Comparison of ENCODE assay signal across 22 mouse cellular contexts in the genomic region with DNA sequence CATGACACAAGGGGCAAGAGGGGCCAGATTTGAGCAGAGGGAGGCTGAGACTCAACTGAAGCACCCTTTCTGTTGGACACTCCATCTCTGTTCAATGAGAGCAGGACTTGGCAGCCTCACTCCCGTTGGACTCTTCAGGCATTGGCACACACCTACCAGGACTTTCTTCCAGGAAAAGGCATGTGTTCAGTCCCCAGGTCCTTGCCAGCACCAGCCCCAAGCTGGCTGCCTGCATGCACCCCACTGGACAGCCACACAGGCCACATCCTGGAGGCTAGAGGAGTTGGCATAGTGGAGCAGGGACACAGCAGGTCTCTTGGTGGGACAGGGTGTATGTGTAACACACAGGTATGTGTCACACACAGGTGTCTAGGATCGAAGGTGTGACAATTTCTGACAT. TPM values are rescaled to one million over a fixed set of nuclear protein-coding genes. Genes with fewer than 3 reads are reported as not detected.
DNase-seq lines count a peak whose midpoint lies in the region; ATAC-seq and TF ChIP-seq lines count a peak whose summit lies in the region.
"Had no signal": no experiment of that assay in that cellular context is flagged by ENCODE, and none has a peak within 500 bp of the region (broad histone marks: within the 10 kb centered on the region; RNA-seq: fewer than 3 reads in every experiment).

No protein-coding gene starts in this region.

- no peak overlapping the region for H3K27ac ChIP-seq in hindbrain, postnatal 0 days
- no peak overlapping the region for H3K27ac ChIP-seq in hindbrain, embryonic 14.5 days
- H3K27ac ChIP-seq: liver, embryonic 13.5 days; midbrain, embryonic 15.5 days had no signal

- H3K4me1 ChIP-seq in hindbrain, postnatal 0 days (ENCODE audit: insufficient read depth, low read length) = peaks cover 7% of the 10 kb centered on the region; the same call in 1 of the 2 replicates
- H3K4me1 ChIP-seq in hindbrain, embryonic 14.5 days (replicated peaks; ENCODE audit: control insufficient read depth, insufficient read depth, low read length) = peaks cover 18% of the 10 kb centered on the region; the same call in 1 of the 2 replicates
- H3K4me1 ChIP-seq: liver, embryonic 13.5 days had no signal

- no peaks in the 10 kb centered on the region for H3K9me3 ChIP-seq in hindbrain, postnatal 0 days (ENCODE audit: low read length)
- no peaks in the 10 kb centered on the region for H3K9me3 ChIP-seq in hindbrain, embryonic 14.5 days (ENCODE audit: control insufficient read depth, low read length)
- H3K9me3 ChIP-seq: hindbrain, embryonic 10.5 days; limb, embryonic 13.5 days; liver, embryonic 13.5 days; midbrain, embryonic 15.5 days had no signal

- WGBS in hindbrain, postnatal 0 days = 72% methylated on average over 2 of the region's 2 CpGs
- 79% methylated on average over 2 of the region's 2 CpGs for WGBS in hindbrain, embryonic 14.5 days

- DNase-seq in adrenal gland, postnatal 14 days = peak; percentile 60
- no peak for DNase-seq in adrenal gland, adult 18-20 months (ENCODE audit: low spot score in 2 of 2)
- DNase-seq in hindbrain, postnatal 0 days (ENCODE audit: low spot score) = no peak
- DNase-seq in hindbrain, embryonic 14.5 days (ENCODE audit: low spot score) = no peak
- DNase-seq in cerebellum, adult 9-10 months = peak; percentile 94
- peak; percentile 58 for DNase-seq in gastrocnemius, postnatal 14 days
- no peak for DNase-seq in frontal cortex, adult 2 months (ENCODE audit: extremely low spot score in 1 of 2, low spot score in 1 of 2)
- DNase-seq in thymus, postnatal 10 days (ENCODE audit: low spot score in 2 of 2) = no peak
- DNase-seq: kidney, adult 9 months; layer of hippocampus, adult 9-11 months; liver, embryonic 13.5 days; lung, embryonic 14.5 days; lung, postnatal 36 days had no signal

- H3K4me2 ChIP-seq in hindbrain, postnatal 0 days (ENCODE audit: low read depth, low read length) = no peak overlapping the region
- H3K4me2 ChIP-seq in hindbrain, embryonic 14.5 days (replicated peaks) = no peak overlapping the region
- H3K4me2 ChIP-seq: liver, embryonic 13.5 days; lung, embryonic 14.5 days; midbrain, embryonic 15.5 days had no signal

- peak; percentile 33; the same call in 1 of the 2 replicates for ATAC-seq in hindbrain, postnatal 0 days
- ATAC-seq in hindbrain, embryonic 14.5 days (ENCODE audit: low FRiP score) = no peak
- ATAC-seq: activated CD4-positive, CD25-positive, alpha-beta regulatory T cell, adult 4 months; forebrain, embryonic 14.5 days; midbrain, embryonic 15.5 days had no signal

- H3K4me3 ChIP-seq in hindbrain, postnatal 0 days (ENCODE audit: low read length) = no peak overlapping the region
- H3K4me3 ChIP-seq in hindbrain, embryonic 14.5 days (replicated peaks; ENCODE audit: low read length) = no peak overlapping the region
- H3K4me3 ChIP-seq: hindbrain, embryonic 10.5 days; limb, embryonic 13.5 days; liver, embryonic 13.5 days; midbrain, embryonic 15.5 days; myocyte had no signal

- H3K36me3 ChIP-seq in hindbrain, postnatal 0 days (ENCODE audit: insufficient read depth, low read length) = no peaks in the 10 kb centered on the region
- H3K36me3 ChIP-seq in hindbrain, embryonic 14.5 days (replicated peaks; ENCODE audit: control insufficient read depth, insufficient read depth) = no peaks in the 10 kb centered on the region
- H3K36me3 ChIP-seq: G1E; hindbrain, embryonic 10.5 days; limb, embryonic 13.5 days; liver, embryonic 13.5 days; midbrain, embryonic 15.5 days had no signal

- H3K9ac ChIP-seq in hindbrain, postnatal 0 days (replicated peaks; ENCODE audit: low read length) = no peak overlapping the region
- H3K9ac ChIP-seq in hindbrain, embryonic 14.5 days = no peak overlapping the region
- H3K9ac ChIP-seq: limb, embryonic 13.5 days; liver, embryonic 13.5 days; lung, embryonic 14.5 days; midbrain, embryonic 15.5 days had no signal

- intact Hi-C loops in gastrocnemius, postnatal 14 days (cut with DNase I; ENCODE audit: low total_unique reads) = no loop called here

- TF ChIP-seq CTCF in hindbrain, postnatal 0 days (IDR thresholded peaks at IDR 0.05; ENCODE audit: low read depth) = no peak

- 0 out of 2 replicates have a peak, but pooled peaks cover 6% of the 10 kb centered on the region for H3K27me3 ChIP-seq in hindbrain, postnatal 0 days (ENCODE audit: insufficient read depth, low read length)
- peaks cover 4% of the 10 kb centered on the region; the same call in 1 of the 2 replicates for H3K27me3 ChIP-seq in hindbrain, embryonic 14.5 days (ENCODE audit: control insufficient read depth, insufficient read depth, low read length)

RNA-seq across cellular contexts. Expression of a gene that starts 13.7 kb away (rescaled TPM):
- total RNA-seq in adrenal gland, postnatal 14 days (2021) = 321 and 419 TPM in 2 replicates
- total RNA-seq in adrenal gland, adult 18-20 months (2021) = 100 to 1,000 TPM; 153 to 767 TPM
- total RNA-seq in hindbrain, postnatal 0 days (2014; rRNA removed) = 127 and 139 TPM in 2 replicates
- polyA plus RNA-seq in hindbrain, postnatal 0 days (2015; fragmentation: Nextera tagmentation; extraction: Ambion mirVana) = 144 and 150 TPM in 2 replicates
- polyA plus RNA-seq in hindbrain, embryonic 14.5 days (2014; fragmentation: Nextera tagmentation; extraction: Ambion mirVana) = 293 and 336 TPM in 2 replicates
- total RNA-seq in gastrocnemius, postnatal 14 days (2021) = 100 to 1,000 TPM; 565 to 617 TPM
- 9.1 and 10.3 TPM in 2 replicates for polyA plus RNA-seq in frontal cortex, adult 2 months (2012; rRNA removed)
- total RNA-seq: G1E had no signal

RNA-seq across cellular contexts. Expression of a gene that starts 26.4 kb away (rescaled TPM):
- 1.8 and 11.3 TPM in 2 replicates for total RNA-seq in adrenal gland, postnatal 14 days (2021)
- 1 to 10 TPM; 1.9 to 6.7 TPM for total RNA-seq in adrenal gland, adult 18-20 months (2021)
- total RNA-seq in hindbrain, postnatal 0 days (2014; rRNA removed) = 0.58 and 1.8 TPM in 2 replicates
- polyA plus RNA-seq in hindbrain, postnatal 0 days (2015; fragmentation: Nextera tagmentation; extraction: Ambion mirVana) = 0.90 and 1.2 TPM in 2 replicates
- 0.90 and 1.0 TPM in 2 replicates for polyA plus RNA-seq in hindbrain, embryonic 14.5 days (2014; fragmentation: Nextera tagmentation; extraction: Ambion mirVana)
- total RNA-seq in gastrocnemius, postnatal 14 days (2021) = under 1 TPM; 0.31 to 0.35 TPM
- polyA plus RNA-seq in frontal cortex, adult 2 months (2012; rRNA removed) = 0.74 and 1.1 TPM in 2 replicates

RNA-seq across cellular contexts. Expression of a gene that starts 55.8 kb away (rescaled TPM):
- 0.78 and 1.4 TPM in 2 replicates for total RNA-seq in adrenal gland, postnatal 14 days (2021)
- 1 to 10 TPM in 1 of 2 experiments, under 1 TPM in 1; 0.45 to 2.8 TPM for total RNA-seq in adrenal gland, adult 18-20 months (2021)
- total RNA-seq in hindbrain, postnatal 0 days (2014; rRNA removed) = 0.52 TPM in 1 of 2 replicates, not detected in the other
- 0.66 and 0.73 TPM in 2 replicates for polyA plus RNA-seq in hindbrain, postnatal 0 days (2015; fragmentation: Nextera tagmentation; extraction: Ambion mirVana)
- polyA plus RNA-seq in hindbrain, embryonic 14.5 days (2014; fragmentation: Nextera tagmentation; extraction: Ambion mirVana) = 0.57 and 0.87 TPM in 2 replicates
- not detected for total RNA-seq in gastrocnemius, postnatal 14 days (2021)
- polyA plus RNA-seq in frontal cortex, adult 2 months (2012; rRNA removed) = 0.86 and 1.3 TPM in 2 replicates
- polyA plus RNA-seq: activated CD4-positive, CD25-positive, alpha-beta regulatory T cell, adult 4 months; heart, postnatal 0 days; myocyte; neural tube, embryonic 14.5 days had no signal

Comparison
In these comparisons a context has a peak if more than half of its experiments do, and no peak if none do; other contexts are left out.
1. DNase-seq: peak in adrenal gland, postnatal 14 days (single experiment), cerebellum, adult 9-10 months (single experiment) and gastrocnemius, postnatal 14 days (single experiment); none in adrenal gland, adult 18-20 months (0 of 2), hindbrain, postnatal 0 days (single experiment), hindbrain, embryonic 14.5 days (single experiment), frontal cortex, adult 2 months (0 of 2) and thymus, postnatal 10 days (0 of 2).